Mouse (Mus musculus) brain, embryonic 14.5 days (tissue): Measurements from ENCODE around the gene Srd5a2.

Source experiments
- CTCF ChIP-seq: fragments of 200-500 bp; IDR thresholded peaks from 2 replicates; pipeline ENCODE4 v1.5.1; 2012; ENCODE audit warnings: inconsistent platforms, mild to moderate bottlenecking, moderate library complexity, borderline replicate concordance; ENCODE audit not compliant: insufficient read depth, insufficient read length; ENCODE audit errors: extremely low read depth
- POLR2A ChIP-seq: fragments of 200-500 bp; IDR thresholded peaks from 2 replicates; pipeline ENCODE4 v1.6.1; 2012; ENCODE audit warnings: mild to moderate bottlenecking, inconsistent platforms, borderline replicate concordance; ENCODE audit not compliant: poor library complexity, insufficient read depth, insufficient read length, severe bottlenecking; ENCODE audit errors: extremely low read depth

GRCm38 (mm10) chr17:73982871-73983270, 64.8 kb downstream of the Srd5a2 start:
- no peak for TF ChIP-seq CTCF
- no peak for TF ChIP-seq POLR2A
